Mouse (Mus musculus): Measurements from ENCODE around the gene Ankrd49.
A peak's percentile ranks its signal among the peaks of the same experiment; 100 is the strongest.

Gene Ankrd49

GRCm38 (mm10) chr9:14750901-14751502, 33.7 kb downstream of the Ankrd49 start:
- DNase-seq (ENCODE audit: low read depth, low spot score): no peak

- no peak for DNase-seq (ENCODE audit: low read depth, low spot score)
Observed at GRCm38 (mm10) chr9:14740151-14740924, 44.3 kb downstream of the Ankrd49 start, which contains the start of gene Piwil4. Gene Piwil4 (minus strand): TSS chr9:14740733.

GRCm38 (mm10) chr9:14739498-14740150, 45.0 kb downstream of the Ankrd49 start:
- peak; percentile 18 for DNase-seq (ENCODE audit: low read depth, low spot score)

GRCm38 (mm10) chr9:14730941-14731541, 53.6 kb downstream of the Ankrd49 start:
- peak; percentile 67 for DNase-seq (ENCODE audit: low read depth, low spot score)
